Comparison of ENCODE assay signal across 8 mouse cellular contexts in the genomic region with DNA sequence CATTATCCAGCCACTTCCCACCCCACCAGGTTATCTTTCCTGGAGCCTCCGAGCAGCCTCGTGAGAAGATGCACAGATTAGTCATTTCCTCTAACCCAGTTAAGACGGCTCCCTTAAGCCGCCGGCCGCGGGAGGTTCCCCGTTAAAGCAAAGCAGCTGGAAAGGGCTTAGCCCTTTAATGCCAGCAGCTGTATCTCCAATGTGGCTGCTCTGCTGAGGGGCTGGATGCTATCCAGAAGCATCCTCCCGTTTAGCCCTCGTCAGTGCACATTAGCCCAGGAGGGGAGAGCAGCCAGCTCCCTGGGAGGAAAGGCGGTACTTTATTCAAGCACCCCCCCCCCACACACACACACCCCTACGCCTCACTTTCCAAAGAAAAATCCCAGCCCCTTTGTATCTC. TPM values are rescaled to one million over a fixed set of nuclear protein-coding genes. Genes with fewer than 3 reads are reported as not detected.
A peak's percentile ranks its signal among the peaks of the same experiment; 100 is the strongest.
DNase-seq lines count a peak whose midpoint lies in the region; ATAC-seq and TF ChIP-seq lines count a peak whose summit lies in the region.
"Had no signal": no experiment of that assay in that cellular context is flagged by ENCODE, and none has a peak within 500 bp of the region (broad histone marks: within the 10 kb centered on the region; RNA-seq: fewer than 3 reads in every experiment).

No protein-coding gene starts in this region.

- TF ChIP-seq CTCF in lung, adult 2 months (IDR thresholded peaks at IDR 0.05; ENCODE audit: insufficient read depth, low read length) = no peak
- TF ChIP-seq CTCF in midbrain, postnatal 0 days (IDR thresholded peaks at IDR 0.05) = no peak

- H3K36me3 ChIP-seq in lung, embryonic 15.5 days = peaks cover 5% of the 10 kb centered on the region
- no peaks in the 10 kb centered on the region for H3K36me3 ChIP-seq in midbrain, postnatal 0 days (ENCODE audit: insufficient read depth, low read length)

- no peak overlapping the region for H3K4me3 ChIP-seq in lung, embryonic 15.5 days
- no peak overlapping the region for H3K4me3 ChIP-seq in lung, adult 2 months (replicated peaks; ENCODE audit: extremely low read depth, low read depth, low read length)
- H3K4me3 ChIP-seq in midbrain, postnatal 0 days (ENCODE audit: low read depth, low read length) = no peak overlapping the region
- H3K4me3 ChIP-seq: liver, embryonic 13.5 days had no signal

- H3K9me3 ChIP-seq in lung, embryonic 15.5 days = no peaks in the 10 kb centered on the region
- H3K9me3 ChIP-seq in midbrain, postnatal 0 days (ENCODE audit: low read length) = no peaks in the 10 kb centered on the region

- TF ChIP-seq POLR2A in lung, adult 2 months (IDR thresholded peaks at IDR 0.05; ENCODE audit: borderline replicate concordance, extremely low read depth, low read depth, low read length) = no peak

- peak; percentile 76 for ATAC-seq in lung, embryonic 15.5 days (ENCODE audit: borderline replicate concordance, extremely low read depth, low FRiP score, low TSS enrichment)
- no peak for ATAC-seq in midbrain, postnatal 0 days (ENCODE audit: low FRiP score)

- peak overlapping the region; percentile 36; the same call in 1 of the 2 replicates for H3K4me2 ChIP-seq in lung, embryonic 15.5 days
- peak overlapping the region; percentile 21 for H3K4me2 ChIP-seq in midbrain, postnatal 0 days (ENCODE audit: low read depth, low read length, poor library complexity, severe bottlenecking)
- H3K4me2 ChIP-seq: liver, embryonic 13.5 days had no signal

- no peak overlapping the region for H3K9ac ChIP-seq in lung, embryonic 15.5 days
- H3K9ac ChIP-seq in midbrain, postnatal 0 days (replicated peaks; ENCODE audit: low read length, poor library complexity, severe bottlenecking) = no peak overlapping the region; the same call in 1 of the 2 replicates
- H3K9ac ChIP-seq: liver, embryonic 13.5 days had no signal

- H3K27me3 ChIP-seq in lung, embryonic 15.5 days = peaks cover 4% of the 10 kb centered on the region; the same call in 1 of the 2 replicates
- H3K27me3 ChIP-seq in midbrain, postnatal 0 days (ENCODE audit: insufficient read depth, low read length) = no peaks in the 10 kb centered on the region

- peaks cover 20% of the 10 kb centered on the region for H3K4me1 ChIP-seq in lung, embryonic 15.5 days
- peaks cover 5% of the 10 kb centered on the region for H3K4me1 ChIP-seq in lung, adult 2 months (ENCODE audit: control insufficient read depth, insufficient read depth, low read length)
- no peaks in the 10 kb centered on the region for H3K4me1 ChIP-seq in midbrain, postnatal 0 days (ENCODE audit: insufficient read depth, low read length)

- peak overlapping the region; percentile 64 for H3K27ac ChIP-seq in lung, embryonic 15.5 days
- H3K27ac ChIP-seq in midbrain, postnatal 0 days (ENCODE audit: low read depth, low read length) = peak overlapping the region; percentile 27; the same call in 1 of the 2 replicates
- H3K27ac ChIP-seq: liver, embryonic 13.5 days had no signal

- no peak for DNase-seq in lung, adult 2 months
- peak; percentile 47 for DNase-seq in fibroblast of lung, adult 2 months (ENCODE audit: low read depth)
- peak; percentile 57 for DNase-seq in heart, postnatal 4 days
- DNase-seq in midbrain, postnatal 0 days (ENCODE audit: low spot score) = peak; percentile 68
- DNase-seq in spleen, postnatal 10 days (ENCODE audit: low spot score in 2 of 2) = no peak
- DNase-seq in thymus, postnatal 36 days = no peak
- DNase-seq: liver, embryonic 13.5 days had no signal

- WGBS in lung, embryonic 15.5 days = 5% methylated on average over 12 of the region's 12 CpGs
- 8% methylated on average over 12 of the region's 12 CpGs for WGBS in lung, adult 2 months
- WGBS in midbrain, postnatal 0 days = 5% methylated on average over 12 of the region's 12 CpGs

RNA-seq across cellular contexts. Expression of a gene that starts 13.6 kb away (rescaled TPM):
- polyA plus RNA-seq in lung, embryonic 15.5 days (2015; fragmentation: Nextera tagmentation; extraction: Ambion mirVana) = not detected in 2 replicates
- not detected in 2 replicates for polyA plus RNA-seq in lung, adult 2 months (2012; rRNA removed)
- not detected for total RNA-seq in heart, postnatal 4 days (2021)
- 1.7 TPM in 1 of 2 replicates, not detected in the other for total RNA-seq in midbrain, postnatal 0 days (2014; rRNA removed)
- polyA plus RNA-seq in midbrain, postnatal 0 days (2015; fragmentation: Nextera tagmentation; extraction: Ambion mirVana) = 0.23 and 0.28 TPM in 2 replicates
- polyA plus RNA-seq: liver, embryonic 13.5 days had no signal

RNA-seq across cellular contexts. Expression of a gene that starts 24.2 kb away (rescaled TPM):
- polyA plus RNA-seq in lung, embryonic 15.5 days (2015; fragmentation: Nextera tagmentation; extraction: Ambion mirVana) = 1.5 and 1.9 TPM in 2 replicates
- 511 and 692 TPM in 2 replicates for polyA plus RNA-seq in lung, adult 2 months (2012; rRNA removed)
- total RNA-seq in heart, postnatal 4 days (2021) = under 1 TPM in 1 of 2 experiments, not detected in 1; 0.57 TPM
- 2.4 and 3.2 TPM in 2 replicates for total RNA-seq in midbrain, postnatal 0 days (2014; rRNA removed)
- 1.0 and 1.4 TPM in 2 replicates for polyA plus RNA-seq in midbrain, postnatal 0 days (2015; fragmentation: Nextera tagmentation; extraction: Ambion mirVana)

RNA-seq across cellular contexts. Expression of a gene that starts 35.9 kb away (rescaled TPM):
- polyA plus RNA-seq in lung, embryonic 15.5 days (2015; fragmentation: Nextera tagmentation; extraction: Ambion mirVana) = 0.34 TPM in 1 of 2 replicates, not detected in the other
- 1.1 and 1.3 TPM in 2 replicates for polyA plus RNA-seq in lung, adult 2 months (2012; rRNA removed)
- not detected for total RNA-seq in heart, postnatal 4 days (2021)
- total RNA-seq in midbrain, postnatal 0 days (2014; rRNA removed) = not detected in 2 replicates
- not detected in 2 replicates for polyA plus RNA-seq in midbrain, postnatal 0 days (2015; fragmentation: Nextera tagmentation; extraction: Ambion mirVana)
- polyA plus RNA-seq: liver, embryonic 13.5 days had no signal

RNA-seq across cellular contexts. Expression of a gene that starts 36.7 kb away (rescaled TPM):
- 174 and 186 TPM in 2 replicates for polyA plus RNA-seq in lung, embryonic 15.5 days (2015; fragmentation: Nextera tagmentation; extraction: Ambion mirVana)
- polyA plus RNA-seq in lung, adult 2 months (2012; rRNA removed) = 2.9 and 4.9 TPM in 2 replicates
- total RNA-seq in heart, postnatal 4 days (2021) = 10 to 100 TPM; 88.5 to 98.7 TPM
- 27.0 and 32.9 TPM in 2 replicates for total RNA-seq in midbrain, postnatal 0 days (2014; rRNA removed)
- 27.2 TPM in 2 replicates for polyA plus RNA-seq in midbrain, postnatal 0 days (2015; fragmentation: Nextera tagmentation; extraction: Ambion mirVana)

RNA-seq across cellular contexts. Expression of a gene that starts 55.4 kb away (rescaled TPM):
- 1.4 and 1.8 TPM in 2 replicates for polyA plus RNA-seq in lung, embryonic 15.5 days (2015; fragmentation: Nextera tagmentation; extraction: Ambion mirVana)
- 0.18 and 0.19 TPM in 2 replicates for polyA plus RNA-seq in lung, adult 2 months (2012; rRNA removed)
- total RNA-seq in heart, postnatal 4 days (2021) = 1 to 10 TPM in 1 of 2 experiments, under 1 TPM in 1; 0.77 to 1.0 TPM
- total RNA-seq in midbrain, postnatal 0 days (2014; rRNA removed) = 138 and 150 TPM in 2 replicates
- 37.3 and 42.1 TPM in 2 replicates for polyA plus RNA-seq in midbrain, postnatal 0 days (2015; fragmentation: Nextera tagmentation; extraction: Ambion mirVana)

Comparison
In these comparisons a context has a peak if more than half of its experiments do, and no peak if none do; other contexts are left out.
1. RNA of a gene that starts 24.2 kb away (polyA plus RNA-seq): 511 to 692 TPM in lung, adult 2 months; 1.5 to 1.9 TPM in lung, embryonic 15.5 days and 1.0 to 1.4 TPM in midbrain, postnatal 0 days; every median in the first group is over 100 times any median in the second.
2. DNase-seq: peak in fibroblast of lung, adult 2 months (single experiment), heart, postnatal 4 days (single experiment) and midbrain, postnatal 0 days (single experiment); none in lung, adult 2 months (single experiment), spleen, postnatal 10 days (0 of 2) and thymus, postnatal 36 days (0 of 2).